Mouse (Mus musculus): Measurements from ENCODE around the gene Lrp8.

Gene Lrp8

DNA sequence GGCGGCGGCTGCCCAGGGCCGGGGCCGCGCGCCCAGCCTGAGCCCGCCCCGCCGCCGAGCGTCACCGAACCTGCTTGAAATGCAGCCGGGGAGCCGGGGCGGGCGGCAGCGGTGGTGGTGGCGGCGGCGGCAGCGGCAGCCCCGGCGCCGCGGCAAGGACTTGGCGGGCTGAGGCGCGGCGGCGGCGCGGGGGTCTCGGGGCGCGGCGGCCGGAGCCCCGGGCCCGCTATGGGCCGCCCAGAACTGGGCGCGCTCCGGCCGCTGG is at the start of gene Lrp8:
Gene Lrp8 (plus strand): TSS at position 77 of the 265 bp plus-strand sequence.
- DNase-seq, result no peak

DNA sequence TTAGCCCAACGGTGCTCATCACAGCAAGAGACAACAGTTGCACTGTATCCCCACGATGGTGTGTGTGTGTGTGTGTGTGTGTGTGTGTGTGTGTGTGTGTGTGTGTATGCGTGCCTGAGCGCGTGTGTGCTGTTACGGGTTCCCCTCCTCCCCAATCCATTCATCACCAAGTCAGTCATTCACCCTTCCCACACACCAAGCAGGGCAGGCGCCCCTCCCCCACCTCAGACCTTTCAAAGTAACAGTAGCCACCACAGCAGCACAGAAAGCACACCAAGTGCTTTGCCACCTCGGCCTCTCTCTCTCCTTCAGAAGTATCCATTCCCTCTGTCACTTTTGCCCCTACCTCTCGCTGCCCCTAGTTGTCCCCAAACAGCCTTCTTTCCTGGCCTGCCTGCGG is 45.8 kb upstream of the Lrp8 start:
- DNase-seq, result no peak

DNA sequence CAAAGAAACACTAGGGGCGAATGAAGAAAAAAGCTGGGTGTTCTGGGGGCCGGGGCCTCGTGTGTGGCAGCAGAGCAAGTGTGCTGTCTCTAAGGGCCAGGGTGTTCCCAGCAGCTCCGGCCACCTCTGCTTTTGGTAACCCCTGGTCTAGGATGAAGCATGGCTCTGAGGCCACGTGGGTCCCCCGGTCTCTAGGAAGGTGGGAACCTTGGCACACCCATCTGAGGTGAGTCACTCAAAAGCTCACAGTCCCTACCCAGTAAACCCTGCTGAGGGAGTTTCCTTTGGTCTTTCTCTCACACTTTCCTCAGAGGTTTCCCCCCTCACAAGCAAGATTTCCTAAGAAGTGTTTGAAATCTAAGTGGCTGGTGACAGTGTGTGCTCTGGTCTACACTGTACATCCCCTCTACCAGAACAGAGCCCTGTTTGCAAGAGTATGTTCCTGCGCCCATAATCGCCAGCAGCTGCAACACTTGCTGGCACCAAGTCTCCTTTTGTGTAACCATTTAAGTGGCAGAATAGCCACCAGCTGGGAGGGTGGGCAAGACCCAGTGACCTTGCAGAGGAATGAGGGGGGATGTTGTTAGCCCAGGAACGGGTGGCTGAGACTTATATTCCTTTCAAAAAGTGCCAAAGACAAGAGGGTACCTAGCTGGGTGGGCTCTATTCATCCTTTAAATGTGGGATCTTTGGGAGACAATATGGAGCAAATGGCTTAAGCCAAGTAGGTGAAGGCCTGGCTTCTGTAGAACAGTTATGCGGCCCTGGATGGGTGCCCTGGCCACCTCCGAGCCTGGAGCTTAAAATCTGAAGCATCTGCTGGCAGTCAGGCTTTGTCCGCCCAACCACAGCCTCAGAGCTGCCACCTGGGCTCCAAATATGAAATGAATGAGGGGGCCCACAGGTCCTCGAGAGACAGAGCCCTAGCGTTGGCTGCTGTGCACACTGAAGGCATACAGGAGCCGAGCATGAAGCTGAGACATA is 44.3 kb upstream of the Lrp8 start:
- no peak for DNase-seq

DNA sequence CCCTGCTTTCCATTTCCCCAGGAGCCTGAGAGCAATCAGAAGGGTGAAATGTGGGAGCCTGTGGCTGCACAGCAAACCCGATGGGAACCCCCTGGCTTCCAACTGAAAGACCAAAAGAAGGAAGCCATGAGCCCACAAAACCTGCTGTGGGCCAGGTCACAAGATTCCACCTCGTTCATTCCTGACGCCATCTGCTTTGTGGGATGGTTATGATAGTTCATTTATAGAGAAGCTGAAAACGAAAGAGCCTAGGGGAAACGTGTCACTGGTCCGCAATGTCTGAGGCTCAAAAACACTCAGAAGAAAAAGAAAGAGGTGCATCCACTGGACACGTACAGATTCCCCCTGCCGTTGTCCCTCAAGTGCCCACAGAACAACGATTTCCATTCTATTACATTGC is 43.1 kb upstream of the Lrp8 start:
- no peak for DNase-seq

DNA sequence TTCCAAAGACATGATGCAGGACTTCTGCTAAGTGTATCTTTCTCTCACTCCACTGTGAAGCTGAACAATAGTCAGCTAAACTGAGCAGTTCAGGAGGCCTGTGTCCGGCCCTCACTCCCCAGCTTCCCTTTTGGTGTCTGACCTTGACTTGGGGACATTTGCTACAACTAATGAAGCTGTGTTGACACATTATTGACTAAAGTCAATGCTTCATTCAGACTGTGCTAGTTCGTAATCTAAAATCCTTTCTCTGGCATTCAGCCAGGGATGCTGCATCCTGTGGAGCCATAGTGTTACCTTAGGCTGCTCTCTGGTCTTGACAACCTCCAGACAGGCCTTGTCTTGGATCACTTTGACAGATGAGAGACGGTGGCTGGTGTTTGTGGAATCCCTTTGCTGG is 39.1 kb upstream of the Lrp8 start:
- DNase-seq, result no peak

DNA sequence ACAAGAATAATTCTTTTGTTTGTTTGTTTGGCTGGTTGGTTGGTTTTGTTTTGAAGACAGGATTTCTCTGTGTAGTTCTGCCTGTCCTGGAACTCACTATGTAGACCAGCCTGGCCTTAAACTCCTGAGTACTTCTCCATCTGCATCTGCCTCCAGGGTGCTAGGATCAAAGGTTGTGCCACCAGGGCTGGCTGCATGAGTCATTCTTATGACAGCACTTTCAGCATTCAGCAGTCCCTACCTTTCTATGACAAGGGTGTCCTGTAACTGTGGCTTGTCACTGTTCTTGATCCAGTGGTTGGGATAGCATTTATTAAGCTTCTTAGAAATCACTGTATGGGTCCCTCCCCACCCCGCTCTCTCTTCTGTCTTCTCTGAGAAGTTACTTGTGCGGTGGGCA is 38.5 kb upstream of the Lrp8 start:
- no peak for DNase-seq

DNA sequence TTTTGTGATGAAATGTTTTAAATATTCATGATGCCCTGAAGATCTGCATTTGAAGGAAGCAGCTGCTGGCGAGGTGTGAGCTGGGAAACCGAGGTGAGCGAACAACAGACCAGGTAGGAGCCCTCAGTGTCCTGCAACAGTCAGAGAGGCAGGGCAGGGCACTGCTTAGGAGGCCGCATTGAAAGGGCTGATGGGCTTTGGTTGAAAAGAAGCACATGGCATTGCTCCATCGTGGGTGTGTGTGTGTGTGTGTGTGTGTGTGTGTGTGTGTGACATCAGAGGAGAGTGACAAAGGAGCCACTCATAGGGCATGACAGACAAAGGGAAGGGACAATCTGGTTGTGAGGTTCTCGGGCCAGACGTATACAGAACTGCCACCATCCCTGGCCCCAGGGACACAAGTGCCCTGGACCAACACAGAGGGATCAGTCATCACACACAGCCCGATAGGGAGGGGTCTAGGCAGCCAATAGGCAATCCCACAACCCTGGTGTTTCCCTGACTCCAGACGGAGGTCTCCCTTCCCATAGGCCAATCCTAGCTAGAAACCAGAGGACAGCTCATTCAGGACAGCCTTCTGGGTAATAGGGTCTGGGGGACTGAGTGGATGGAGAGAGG is 36.8 kb upstream of the Lrp8 start:
- DNase-seq, result no peak

DNA sequence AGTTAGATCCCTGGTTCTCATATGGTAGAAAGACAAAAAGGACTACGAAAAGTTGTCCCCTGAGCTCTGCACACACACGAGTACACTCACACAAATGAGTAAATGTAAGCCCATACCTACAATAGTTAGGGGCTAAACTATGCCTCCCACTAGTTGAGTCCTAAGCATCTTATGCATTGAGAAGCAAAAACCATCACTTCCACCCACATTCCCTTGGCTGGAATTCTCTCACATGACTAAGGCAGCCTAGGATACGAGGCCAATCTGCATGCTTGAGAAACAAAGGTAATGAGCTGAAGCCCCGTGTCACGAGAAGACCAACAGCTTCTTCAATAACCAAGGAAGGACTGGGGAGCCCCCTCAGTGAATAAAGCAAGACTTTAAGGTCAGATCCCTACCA is 35.9 kb upstream of the Lrp8 start:
- DNase-seq, result no peak

DNA sequence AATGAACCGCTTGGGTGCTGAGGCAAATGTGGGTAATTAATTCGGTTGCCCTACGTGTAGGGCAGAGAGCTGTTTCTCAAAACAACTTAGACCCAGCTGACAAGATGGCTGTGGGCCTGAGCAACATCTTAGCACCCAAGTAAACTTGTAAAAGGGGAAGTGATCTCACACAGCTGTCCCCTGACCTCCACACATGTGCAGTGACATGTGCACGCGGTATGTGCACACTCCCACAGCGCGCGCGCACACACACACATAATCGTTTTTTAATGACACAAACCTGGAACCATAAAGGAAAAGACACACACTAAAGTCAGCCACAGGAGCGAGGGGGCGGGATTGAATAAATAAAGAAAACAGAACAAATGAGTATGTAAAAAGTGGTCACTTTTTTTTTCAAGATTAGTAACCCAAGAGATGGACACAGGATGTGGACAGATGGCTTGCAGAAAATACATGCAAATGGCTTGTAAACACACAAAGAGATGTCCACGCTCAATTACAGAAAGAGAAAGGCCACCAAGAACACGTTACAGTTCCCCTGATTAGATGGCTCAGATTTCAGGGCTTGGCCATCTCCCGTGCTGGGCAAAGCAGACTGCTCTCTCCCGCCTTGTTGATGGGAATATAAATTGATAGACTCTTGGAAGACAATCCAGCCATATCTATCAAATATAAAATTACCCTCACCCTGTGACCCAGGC is 29.8 kb upstream of the Lrp8 start:
- DNase-seq, result no peak

DNA sequence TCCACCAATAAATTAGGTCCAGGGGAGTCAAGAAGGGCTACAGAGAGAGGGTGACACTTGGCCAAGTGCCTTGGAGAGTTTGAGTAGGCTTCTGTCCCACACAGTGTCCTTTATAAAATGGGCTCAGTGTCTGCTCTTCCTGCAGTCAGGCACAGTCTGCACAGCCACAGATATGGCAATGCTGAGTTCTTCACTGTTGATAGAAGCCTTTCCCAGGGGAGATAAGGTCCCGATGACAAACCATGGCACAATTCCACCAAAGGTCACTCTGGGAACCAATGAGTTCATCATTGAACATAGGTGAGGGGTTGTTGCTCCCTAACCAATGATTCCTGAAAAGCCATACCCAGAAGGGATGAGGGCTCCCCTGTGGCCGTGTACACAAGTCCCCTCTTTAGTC is 27.2 kb upstream of the Lrp8 start:
- no peak for DNase-seq

DNA sequence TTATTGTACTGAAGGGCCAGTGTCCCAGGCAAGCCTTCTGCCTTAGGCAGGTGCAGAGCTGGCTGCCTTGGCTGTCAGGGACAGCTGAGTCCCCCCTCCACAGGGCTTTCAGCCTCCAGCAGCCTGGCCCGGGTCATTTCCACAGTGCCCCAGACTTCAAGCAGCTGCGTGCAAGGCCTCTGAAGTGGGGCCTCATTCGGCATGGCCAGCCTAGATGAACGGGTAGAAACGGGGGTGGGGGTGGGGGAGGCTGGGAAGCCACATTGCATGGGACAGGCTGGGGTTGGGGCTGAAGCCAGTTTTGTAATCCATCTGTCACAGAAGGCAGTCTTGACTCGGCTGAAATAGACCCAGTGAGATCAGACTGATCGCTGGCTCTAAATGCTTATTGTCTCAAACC is 26.4 kb upstream of the Lrp8 start:
- DNase-seq, result no peak

DNA sequence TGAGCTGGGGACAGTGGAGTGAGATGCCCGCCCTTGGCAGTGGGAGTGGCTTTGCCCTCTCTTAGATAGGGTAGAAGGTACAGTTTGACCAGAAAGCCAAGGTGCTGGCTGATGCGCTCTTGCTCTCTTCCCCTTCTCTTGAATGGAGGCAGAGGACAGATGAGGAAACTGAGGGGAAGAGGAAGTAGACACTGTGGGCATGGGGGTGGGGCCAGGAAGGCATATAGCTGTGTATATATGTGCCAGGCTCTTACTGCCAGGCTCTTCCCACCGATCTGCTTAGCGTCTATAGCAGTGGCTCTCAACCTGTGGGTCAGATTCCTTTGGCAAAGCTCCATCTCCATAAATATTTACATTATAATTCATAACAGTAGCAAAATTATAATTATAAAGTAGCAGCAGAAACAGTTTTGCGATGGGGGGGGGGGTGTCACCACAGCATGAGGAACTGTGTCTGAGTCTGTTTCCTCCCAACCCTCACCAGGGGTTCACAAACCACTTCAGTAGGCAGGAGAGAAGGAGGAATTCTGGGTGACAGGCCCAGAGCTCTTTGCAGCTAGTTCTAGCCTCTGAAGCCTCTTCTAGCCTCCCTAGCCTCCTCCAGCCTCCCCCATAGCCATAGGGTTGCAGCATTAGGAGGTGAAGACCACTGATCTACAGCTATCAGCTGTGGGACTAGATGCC is 24.9 kb upstream of the Lrp8 start:
- peak; percentile 15 for DNase-seq

DNA sequence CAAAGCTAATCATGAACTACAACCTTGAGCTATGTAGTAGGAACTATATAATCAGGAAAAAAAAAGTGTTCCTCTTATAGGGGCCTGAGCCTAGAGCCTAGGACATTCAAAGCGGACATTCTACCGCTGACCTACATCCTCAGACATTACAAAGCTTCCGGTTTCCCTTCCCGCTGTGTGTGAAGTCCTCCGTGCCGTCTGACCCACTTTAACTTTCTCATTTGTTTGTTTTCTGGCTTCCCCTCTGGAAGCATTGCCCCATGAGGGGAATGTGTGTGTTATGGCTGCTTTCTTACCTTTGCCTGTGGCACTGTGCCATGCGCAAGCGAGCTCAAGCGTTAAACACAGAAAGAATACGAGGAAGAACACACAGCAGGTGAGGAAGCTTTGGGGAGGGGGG is 18.5 kb upstream of the Lrp8 start:
- DNase-seq, result no peak

DNA sequence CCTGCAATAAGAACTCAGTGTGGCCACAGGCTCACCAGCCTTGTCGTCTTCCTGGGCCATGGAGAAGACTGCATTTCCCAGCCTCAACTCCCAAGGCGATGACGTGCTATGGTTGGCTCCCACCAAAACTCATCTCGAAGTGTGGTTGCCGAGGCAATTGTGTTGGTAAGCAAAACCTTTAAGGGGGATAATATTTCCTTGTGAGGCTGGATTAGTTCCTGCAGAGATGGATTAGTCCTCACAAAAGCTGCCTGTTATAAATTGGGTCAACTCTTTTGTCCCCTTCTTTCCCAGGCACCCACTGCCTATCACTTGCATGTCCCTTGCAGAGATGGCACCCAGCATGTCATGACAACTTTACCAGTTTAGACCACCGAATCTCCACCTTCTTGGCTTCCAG is 13.2 kb upstream of the Lrp8 start:
- DNase-seq, result no peak

DNA sequence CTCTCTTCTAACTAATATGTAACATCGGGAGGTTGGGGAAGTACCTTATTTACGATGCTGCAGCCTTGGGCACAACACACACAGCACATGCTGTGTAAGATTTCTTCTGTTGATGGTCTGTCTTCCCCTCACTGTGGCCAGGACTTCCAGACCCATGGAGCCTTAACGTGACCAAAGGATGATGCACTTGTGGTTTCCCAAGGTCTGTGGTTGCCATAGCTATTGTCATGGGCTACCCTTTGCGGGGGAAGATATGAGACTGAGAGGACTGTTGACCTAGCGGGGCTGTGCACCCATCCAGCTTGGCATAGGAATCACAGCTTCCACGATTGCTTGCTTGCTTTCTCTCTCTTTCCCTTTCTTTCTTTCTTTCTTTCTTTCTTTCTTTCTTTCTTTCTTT is 1.3 kb upstream of the Lrp8 start:
- DNase-seq, result no peak

DNA sequence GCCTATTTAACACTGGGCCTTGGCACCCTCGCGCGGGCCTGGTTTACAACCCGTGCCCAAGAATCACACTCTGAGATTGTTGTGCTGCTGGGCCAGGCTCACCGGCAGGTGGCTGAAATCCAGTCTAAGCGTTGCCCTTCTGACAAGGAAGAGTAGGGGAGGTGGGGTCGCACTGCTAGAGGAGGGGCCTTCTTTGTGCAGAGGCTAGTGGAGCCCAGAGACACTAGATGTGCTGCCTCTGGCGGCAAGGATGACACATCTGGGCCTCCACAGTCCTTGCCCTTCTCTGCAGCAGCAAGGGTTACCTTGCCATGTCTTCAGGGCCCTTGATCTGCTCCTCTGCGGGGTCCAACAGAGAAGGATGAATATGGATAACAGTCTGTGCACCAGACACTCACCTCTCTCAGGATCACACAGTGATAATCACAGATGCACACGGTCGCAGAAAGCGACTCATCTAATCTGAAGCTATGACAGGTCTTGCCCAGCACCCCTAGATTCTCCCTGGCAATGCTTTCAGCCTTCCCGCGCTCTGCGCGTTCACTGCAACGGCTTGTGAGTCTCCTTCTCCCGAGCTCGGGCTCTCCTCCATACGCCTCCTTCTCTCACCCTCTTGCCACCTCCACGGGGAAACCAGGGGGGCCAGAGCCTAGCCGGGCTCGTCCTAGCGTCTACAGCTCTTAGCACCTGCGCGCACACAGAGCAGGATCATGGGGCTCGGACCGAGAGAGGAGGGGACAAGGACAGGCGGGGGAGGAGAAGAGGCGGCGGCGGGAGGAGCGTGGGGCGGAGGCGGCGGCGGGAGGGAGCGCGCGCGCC is 486 bp upstream of the Lrp8 start:
- DNase-seq, result peak; percentile 72

DNA sequence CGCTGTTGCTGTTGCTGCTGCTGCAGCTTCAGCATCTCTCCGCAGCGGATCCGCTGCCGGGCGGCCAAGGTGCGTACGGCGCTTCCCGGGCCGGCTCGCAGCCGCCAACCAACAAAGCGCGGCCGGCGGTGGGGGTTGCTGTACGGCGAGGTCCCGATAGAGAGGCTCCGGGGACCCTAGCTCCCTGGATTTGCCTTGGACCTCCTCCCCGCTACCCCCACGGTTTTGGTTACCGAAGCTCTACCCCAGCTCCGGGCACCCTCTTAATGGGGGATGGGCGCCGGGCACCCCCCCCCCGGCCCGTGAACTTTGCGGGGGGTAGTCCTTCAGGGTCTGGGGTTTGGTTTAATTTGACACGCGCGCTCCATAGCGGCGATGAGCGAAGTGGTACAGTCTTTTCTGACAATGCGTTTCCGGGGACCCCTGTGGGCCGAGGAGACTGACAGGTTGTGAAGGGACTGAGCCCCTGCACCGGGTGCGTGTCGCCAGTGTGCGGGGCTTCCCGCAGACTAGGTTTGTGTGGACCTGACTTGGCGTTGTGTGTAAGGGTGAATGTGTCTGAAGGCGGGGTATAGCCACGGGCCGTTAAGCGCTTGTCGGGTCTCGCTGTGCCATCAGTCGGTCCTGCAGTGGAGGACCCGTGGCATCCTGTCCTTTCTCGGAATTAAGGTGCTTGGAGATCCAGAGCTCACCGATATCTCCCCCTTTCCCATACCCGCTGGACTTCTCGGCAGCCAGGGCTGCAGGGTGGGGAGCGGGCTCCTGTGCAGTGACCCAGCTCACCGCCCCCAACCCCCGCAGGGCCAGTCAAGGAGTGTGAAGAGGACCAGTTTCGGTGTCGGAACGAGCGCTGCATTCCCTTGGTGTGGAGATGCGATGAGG is 630 bp downstream of the Lrp8 start:
- DNase-seq, result no peak

DNA sequence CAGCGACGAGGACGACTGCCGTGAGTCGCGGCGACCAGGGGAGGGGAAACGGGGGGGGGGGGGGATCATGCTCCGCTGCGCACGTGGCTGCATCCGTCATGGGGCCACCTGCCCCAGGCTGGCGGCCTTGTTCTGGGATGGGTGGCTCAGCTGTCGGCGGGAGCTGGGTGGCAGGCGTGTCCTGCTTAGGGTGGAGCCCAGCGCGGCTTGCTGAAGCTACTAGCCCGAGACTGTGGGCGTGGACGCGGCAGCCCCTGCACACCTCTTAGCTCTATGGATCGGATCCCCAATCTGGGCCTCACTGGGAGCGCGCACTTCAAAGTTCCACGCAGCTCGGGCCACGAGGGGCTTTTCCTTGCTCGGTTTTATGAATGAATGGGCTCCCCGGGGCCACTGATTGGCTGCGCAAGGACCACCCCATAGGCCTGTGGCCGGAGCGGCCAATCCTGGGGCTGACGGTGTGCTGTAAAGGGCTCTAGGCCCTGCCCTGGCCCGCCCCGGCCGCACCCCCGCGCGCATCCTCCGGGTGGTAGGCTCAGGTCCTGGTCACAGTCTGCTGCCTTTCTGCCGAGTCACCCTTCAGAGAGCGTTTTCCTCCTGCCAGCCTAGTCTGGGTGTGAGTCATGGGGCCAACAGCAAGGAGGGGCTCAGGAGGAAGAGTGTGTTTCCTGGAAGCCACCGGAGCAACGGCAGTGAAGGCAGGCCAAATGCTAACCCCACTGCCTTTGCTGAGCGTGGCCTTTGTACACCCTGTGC is 1.5 kb downstream of the Lrp8 start:
- peak; percentile 64 for DNase-seq

DNA sequence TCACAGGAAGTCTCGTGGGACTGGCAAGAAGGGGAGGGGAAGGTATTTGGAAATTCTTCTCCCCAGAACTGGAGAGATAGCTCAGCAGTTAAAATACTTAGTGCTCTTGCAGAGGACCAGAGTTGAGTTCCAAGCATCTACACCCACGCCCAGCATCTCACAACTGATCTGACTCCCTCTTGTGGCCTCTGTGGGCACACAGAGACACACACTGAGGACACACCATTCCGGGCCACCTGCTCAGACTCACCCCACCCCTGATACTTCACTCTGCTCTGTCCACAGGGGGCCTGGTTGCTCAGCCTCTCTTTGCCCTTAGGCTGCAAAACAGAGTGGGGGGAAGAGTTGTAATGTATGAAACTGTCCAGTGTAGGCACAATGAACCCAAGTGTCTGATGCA is 3.4 kb downstream of the Lrp8 start:
- DNase-seq, result no peak

DNA sequence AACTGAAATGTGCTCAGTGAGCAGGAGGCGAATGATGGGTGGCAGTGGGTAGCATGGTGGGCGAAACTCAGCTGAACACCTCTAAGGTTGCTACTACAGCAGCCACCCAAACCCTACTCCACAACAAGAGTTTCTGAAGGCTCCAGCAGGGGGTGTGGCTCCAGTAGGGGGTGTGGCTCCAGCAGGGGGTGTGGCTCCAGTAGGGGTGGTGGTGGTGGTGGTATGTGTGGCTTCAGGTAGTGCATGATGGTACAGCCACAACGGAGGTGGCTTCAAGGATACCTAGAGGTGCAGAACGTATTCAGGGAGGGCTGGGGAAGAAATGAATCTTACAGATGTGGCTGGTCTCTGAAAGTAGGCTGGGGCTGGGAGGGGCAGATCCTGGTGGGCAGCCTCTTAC is 5.7 kb downstream of the Lrp8 start:
- DNase-seq, result no peak

DNA sequence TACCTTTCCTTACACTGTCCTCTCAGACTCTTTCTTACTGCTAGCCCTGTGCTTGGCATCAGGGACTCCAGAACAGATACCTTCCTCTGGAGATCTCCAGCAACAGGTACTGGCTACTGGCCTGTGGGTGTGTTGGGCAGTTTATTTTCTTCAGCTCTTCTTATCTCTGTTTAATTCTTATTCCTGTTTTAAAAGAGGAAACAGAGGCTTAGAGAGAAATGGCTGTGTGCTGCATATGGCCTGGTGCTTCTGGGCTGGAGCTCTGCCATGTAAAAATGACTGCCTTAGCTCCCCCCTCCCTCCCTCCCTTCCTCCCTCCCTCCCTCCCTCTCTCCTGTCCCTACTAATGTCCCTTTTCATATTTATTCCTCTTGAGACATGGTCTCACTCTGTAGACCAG is 6.6 kb downstream of the Lrp8 start:
- no peak for DNase-seq
